Mouse (Mus musculus) layer of hippocampus, adult 9-11 months (tissue): ENCODE measurements around the gene Thra.

Experiments
- DNase-seq: peaks from one replicate; pipeline ENCODE4 v3.0.0; 2022

The Thra gene

DNA sequence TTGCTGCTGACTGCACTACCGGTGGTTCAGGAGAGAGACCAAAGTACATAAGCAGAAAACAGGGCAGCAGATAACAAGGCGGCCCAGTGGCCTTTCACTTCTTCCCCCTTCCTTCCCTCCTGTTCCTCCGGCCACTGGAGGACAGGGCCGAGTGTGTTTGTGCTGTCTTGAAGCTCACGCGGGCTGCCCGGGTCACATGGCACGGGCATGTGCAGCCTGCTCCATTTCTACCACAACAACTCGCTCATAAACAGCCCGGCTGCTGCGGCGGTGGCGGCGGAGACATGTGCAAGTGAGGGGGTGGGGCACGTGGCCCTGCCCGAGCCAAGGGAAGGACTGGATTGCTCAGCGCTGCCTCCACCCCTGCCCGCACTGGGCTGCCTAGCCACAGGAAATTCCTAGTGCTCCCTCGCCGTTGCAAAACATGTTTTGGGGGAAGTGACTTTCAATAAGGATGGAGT, 42.8 kb downstream of the Thra start:
- peak; percentile 99 for DNase-seq

DNA sequence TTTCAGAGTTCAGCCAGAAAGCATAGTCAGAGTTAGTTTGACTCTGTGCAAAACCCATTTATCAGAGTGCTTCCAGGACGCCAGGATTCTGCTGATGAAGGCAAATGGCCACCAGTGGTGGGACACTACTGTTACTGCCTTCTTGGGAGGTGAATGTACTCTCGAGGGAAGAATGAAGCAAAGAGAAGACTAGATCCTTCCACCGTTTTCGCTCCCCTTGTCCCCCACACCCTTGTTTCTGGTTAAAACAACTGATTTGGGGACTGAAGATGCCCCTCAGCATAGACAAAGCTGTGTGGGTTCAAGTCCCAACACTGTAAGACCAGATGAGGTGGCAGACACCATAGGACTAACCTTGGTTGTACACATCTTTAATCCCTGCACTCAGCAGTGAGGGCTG, 43.7 kb downstream of the Thra start:
- no peak for DNase-seq

- peak; percentile 8 for DNase-seq
Measured at GRCm38 (mm10) chr11:98785214-98785613, 44.8 kb downstream of the Thra start.

GRCm38 (mm10) chr11:98785772-98786281, 45.4 kb downstream of the Thra start:
- peak; percentile 91 for DNase-seq

DNA sequence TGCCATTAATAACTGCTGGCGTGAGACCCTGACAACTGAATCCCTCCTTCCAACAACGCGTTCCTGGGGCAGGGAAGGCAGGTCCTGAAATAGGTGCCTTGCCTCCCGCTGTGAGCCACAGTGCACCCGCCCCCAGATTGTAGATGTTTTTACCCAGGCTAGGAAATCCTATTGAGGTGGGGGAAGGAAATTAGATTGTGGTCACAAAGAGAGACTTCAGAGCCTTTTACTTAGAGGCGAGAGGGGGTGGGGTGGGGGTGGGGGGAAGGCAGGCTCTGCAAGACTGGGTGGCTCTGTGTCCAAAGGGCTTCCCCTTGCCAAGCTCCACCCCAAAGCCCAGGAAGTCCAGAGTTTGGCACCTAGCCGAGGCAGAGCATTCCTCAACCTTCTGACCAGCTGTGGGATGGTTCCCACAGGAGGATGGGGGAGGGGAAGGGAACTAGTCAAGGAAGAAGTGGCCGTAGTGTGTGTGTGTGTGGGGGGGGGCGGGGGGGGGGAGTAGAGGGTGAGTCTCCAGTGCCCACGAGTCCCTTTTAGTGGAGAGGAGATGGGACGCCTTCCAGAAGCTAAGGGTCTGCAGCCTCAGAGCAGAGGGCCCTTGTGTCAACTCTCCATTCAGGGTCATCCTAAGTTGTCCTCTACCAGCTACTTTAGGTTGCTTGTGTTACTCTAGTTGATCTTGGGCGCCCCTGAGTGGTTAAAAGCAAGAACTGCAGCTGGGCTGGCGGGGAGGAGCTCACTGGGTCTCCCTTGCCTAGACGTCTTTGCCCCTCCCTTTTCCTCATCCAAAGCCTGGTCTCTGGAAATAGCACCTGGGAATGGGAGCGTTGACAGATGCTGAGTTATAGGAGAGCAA, 46.1 kb downstream of the Thra start:
- peak; percentile 95 for DNase-seq

- no peak for DNase-seq
Measured at GRCm38 (mm10) chr11:98787229-98787628, 46.8 kb downstream of the Thra start.

- no peak for DNase-seq
Measured at GRCm38 (mm10) chr11:98787691-98788090, 47.3 kb downstream of the Thra start.

- no peak for DNase-seq
Measured at GRCm38 (mm10) chr11:98788139-98788538, 47.7 kb downstream of the Thra start.

- DNase-seq: peak; percentile 90
Measured at GRCm38 (mm10) chr11:98788550-98789218, 48.2 kb downstream of the Thra start.

DNA sequence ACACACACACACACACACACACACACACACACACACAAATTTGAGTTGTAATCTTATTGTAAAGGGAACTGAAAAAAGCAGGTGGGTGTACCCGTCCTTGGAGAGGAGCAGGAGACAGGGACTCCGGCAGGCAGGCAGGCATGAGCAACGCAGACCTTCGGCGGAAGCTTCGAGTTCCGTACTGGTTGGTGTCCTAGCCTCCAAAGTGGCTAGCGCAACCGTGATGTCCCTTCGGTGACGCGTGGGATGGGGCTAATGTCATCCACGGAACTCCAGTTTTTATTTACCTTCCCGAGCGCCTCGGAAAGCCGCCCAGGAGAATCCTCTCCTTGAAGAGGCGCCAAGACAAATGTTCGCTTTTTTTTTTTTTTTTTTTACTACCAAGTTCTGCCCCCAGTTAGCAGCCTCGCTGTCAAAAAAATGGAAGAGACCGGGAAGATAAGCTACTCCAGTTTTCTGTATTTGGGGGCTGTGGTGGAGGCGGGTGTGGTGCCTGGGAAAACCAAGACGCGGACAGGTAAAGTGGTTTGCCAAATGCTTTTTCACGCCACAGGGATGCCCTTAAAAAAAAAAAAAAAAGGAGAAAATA, 48.9 kb downstream of the Thra start:
- DNase-seq: no peak

DNA sequence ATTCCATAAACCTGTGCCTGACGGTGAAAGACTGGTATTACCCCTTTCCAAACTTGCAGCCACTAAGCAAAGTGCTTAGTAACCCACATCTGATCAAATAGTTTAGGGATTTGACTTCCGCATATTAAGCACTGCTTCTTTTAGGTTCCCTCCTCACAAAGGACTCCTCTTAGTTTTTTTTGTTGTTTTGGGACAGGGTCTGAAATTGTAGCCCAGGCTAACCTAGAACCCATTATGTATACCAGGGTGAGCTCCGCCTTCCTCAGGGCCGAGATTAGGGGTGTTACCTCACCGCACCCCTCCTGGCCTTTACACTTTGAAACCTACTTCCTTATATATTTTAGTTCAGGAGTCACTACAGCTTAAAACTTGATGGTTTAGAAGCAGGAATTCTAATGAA, 49.4 kb downstream of the Thra start:
- DNase-seq: no peak

- DNase-seq: no peak
Measured at GRCm38 (mm10) chr11:98790631-98791205, 50.3 kb downstream of the Thra start.

DNA sequence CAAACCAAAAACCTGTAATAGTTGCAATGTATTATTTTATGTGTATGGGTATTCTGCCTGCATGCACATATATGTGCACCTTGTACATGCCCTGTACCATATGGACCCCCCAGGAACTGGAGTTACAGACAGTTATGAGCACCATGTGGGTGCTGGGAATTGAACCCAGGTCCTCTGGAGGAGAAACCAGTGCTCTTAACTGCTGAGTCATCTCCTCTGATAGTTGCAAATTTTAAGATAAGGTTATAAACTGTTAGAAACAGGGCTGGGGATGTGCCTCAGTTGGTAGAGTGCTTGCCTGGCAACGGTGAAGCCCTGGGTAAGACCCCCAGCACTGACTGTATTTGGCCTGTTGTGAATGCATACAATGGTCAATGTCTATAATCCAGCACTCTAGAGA, 51.0 kb downstream of the Thra start:
- DNase-seq: no peak

DNA sequence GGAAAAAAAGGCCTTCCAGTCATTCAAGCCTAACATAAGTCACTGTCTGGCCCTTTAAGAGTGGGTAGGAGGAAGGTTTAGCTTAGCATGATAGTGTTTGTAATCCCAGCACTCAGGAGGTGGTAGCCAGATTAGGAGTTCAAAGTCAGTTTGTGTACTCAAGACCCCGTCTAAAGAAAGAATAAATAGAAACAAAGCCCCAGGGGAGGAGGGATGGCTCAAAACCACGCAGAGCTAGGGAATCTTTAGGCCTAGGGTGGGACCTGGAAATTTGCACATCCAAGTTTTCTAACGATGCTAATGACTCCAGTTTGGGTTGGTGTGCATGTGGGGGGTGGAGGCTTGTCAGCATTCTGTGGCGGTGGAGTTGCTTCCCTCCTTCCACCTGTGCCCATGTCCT, 51.6 kb downstream of the Thra start:
- no peak for DNase-seq

- DNase-seq: peak; percentile 83
Measured at GRCm38 (mm10) chr11:98794469-98795014, 54.1 kb downstream of the Thra start.

DNA sequence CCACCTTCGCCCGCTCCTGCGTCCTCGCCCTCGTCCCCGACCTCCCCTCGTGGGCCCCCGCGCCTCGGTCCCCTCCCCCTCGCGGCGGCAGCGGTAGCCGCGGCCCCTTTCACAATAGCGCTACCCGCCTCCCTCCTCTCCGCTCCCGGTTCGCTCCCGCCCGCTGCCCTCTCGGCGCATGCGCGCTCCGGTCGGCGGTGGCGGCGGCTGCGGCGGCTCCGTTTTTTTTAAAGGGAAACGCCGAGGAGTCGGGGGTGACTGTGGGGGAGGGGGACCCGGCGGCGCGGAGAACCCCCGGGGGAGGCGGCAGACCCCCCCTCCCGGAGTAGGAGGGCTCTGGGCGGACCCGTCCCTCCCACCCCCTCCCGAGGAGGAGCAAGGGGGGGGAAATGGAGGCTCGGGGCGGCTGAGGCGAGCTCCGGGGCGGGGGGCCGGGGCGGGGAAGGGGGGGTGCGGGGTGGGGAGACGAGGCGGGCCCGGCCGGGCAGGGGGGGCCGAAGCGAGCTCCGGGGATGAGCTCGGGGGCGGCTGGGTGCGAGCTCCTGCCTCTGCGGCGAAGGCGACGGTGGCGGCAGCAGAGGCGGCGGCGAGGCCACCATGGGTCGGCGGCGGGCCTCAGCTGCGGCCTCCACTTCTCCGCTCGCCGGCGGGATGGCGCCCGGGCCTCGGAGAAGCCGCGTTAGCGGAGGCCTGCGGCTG, 54.7 kb downstream of the Thra start, which contains the start of gene Msl1:
Gene Msl1, plus strand, starts transcription at position 502 of the 699 bp plus-strand sequence.
- peak; percentile 88 for DNase-seq

GRCm38 (mm10) chr11:98795714-98796514, 55.5 kb downstream of the Thra start:
- DNase-seq: no peak

DNA sequence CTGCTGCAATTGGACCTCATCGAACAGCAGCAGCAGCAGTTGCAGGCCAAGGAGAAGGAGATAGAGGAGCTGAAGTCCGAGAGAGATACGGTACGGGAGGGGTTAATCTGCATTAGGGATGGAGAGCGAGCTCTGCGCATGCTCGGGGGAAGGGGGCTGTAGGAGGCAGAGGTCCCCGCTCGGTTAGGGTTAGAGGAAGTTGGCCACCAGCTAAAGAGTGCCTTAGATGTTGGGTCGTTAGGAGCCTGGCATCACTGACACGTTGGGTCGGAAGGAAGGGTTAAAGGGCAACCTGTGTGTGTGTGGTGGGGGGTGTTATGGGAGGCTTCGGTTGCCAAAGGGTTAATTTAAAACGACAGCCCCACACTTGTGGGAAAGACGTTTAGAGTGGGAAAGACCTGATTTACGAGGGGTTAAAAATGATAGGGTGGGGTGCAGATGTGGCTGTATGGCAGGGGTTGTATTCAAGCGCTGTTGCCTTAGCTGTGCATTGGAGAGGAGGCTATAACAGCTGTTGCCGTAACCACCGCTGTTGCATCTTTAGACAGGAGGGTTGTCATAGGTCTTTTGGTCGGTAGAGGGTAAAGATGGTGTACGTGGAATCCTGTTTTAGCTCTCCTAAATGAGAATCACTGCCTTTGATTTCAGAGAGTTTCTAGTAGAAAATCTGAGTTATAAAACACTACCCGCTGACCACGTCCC, 56.2 kb downstream of the Thra start:
- DNase-seq: peak; percentile 68

DNA sequence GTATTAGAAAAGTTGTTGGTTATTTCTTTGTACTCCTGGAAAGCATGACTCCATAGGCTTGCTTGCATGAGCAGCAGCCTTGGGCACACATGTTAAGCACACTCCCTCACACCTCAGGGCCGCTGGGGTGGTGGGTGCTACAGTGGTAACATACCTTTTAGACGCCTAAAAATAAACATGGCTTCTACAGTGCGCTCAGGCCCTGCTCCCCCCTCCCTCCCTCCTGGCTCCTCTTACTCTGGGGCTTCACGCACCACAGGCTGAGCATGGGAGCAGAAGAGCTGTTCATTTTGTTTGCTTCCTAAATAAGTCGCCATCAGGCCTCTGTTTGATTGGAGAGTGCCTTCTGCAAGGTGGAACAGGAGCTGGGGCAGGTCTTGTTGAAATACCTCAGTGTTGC, 56.9 kb downstream of the Thra start:
- no peak for DNase-seq

GRCm38 (mm10) chr11:98797909-98798308, 57.5 kb downstream of the Thra start:
- no peak for DNase-seq

DNA sequence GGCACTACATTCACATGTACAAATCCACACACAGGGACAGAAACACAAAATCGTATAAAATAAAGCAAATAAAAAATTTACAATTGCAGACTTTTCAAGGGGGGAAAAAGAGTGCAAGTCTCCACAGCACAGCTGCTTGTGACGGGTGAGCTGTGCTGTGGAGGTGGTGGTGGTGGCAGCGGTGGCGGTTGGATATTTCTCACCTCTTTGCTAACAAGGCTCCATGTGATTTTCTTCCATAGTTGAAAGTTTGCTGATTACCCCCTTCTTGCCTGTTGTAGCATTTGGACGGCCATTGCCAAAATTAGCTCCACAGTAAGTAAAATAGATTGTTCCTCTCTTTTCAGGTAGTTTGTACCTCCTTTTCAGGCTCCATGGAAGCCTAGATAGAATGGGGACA, 64.2 kb downstream of the Thra start, which contains the start of gene Casc3:
Gene Casc3, plus strand, starts transcription at position 301 of the 400 bp plus-strand sequence.
- DNase-seq: no peak
